Mouse (Mus musculus): ENCODE measurements around the gene Proca1. TPM values are rescaled to one million over a fixed set of nuclear protein-coding genes. Genes with fewer than 3 reads are reported as not detected.

Gene Proca1
- polyA plus RNA-seq, 1 experiment = 7.6 TPM

- H3K9ac ChIP-seq (ENCODE audit: low read depth, poor library complexity, severe bottlenecking) = peak overlapping the region; percentile 96
- H3K27ac ChIP-seq (ENCODE audit: insufficient read depth, low read length) = peak overlapping the region; percentile 96
- TF ChIP-seq EP300 (IDR thresholded peaks at IDR 0.05; ENCODE audit: insufficient read depth, low read depth, low read length) (no peak), CTCF (IDR thresholded peaks at IDR 0.05; ENCODE audit: low read depth, low read length) (no peak)
- H3K27me3 ChIP-seq (ENCODE audit: control insufficient read depth, insufficient read depth, low read length, poor library complexity, severe bottlenecking) = no peaks in the 10 kb centered on the region
- H3K36me3 ChIP-seq (ENCODE audit: control insufficient read depth, insufficient read depth, low read length, poor library complexity, severe bottlenecking) = peaks cover 7% of the 10 kb centered on the region
- no peaks in the 10 kb centered on the region for H3K9me3 ChIP-seq (replicated peaks; ENCODE audit: control insufficient read depth, insufficient read depth, low read length, poor library complexity, severe bottlenecking)
- no peak overlapping the region for H3K4me3 ChIP-seq (ENCODE audit: low read depth, low read length)
- H3K4me1 ChIP-seq (ENCODE audit: control insufficient read depth, insufficient read depth, low read length) = peaks cover 11% of the 10 kb centered on the region
Measured at GRCm38 (mm10) chr11:78166640-78167039, 26.6 kb upstream of the Proca1 start.

- Histone ChIP-seq H3K27ac (ENCODE audit: insufficient read depth, low read length) (peak overlapping the region; percentile 96), H3K4me3 (ENCODE audit: low read depth, low read length) (no peak overlapping the region), H3K36me3 (ENCODE audit: control insufficient read depth, insufficient read depth, low read length, poor library complexity, severe bottlenecking) (no peaks in the 10 kb centered on the region), H3K9me3 (replicated peaks; ENCODE audit: control insufficient read depth, insufficient read depth, low read length, poor library complexity, severe bottlenecking) (no peaks in the 10 kb centered on the region), H3K27me3 (ENCODE audit: control insufficient read depth, insufficient read depth, low read length, poor library complexity, severe bottlenecking) (no peaks in the 10 kb centered on the region), H3K4me1 (ENCODE audit: control insufficient read depth, insufficient read depth, low read length) (peaks cover 11% of the 10 kb centered on the region), H3K9ac (ENCODE audit: low read depth, poor library complexity, severe bottlenecking) (peak overlapping the region; percentile 96)
- TF ChIP-seq EP300 (IDR thresholded peaks at IDR 0.05; ENCODE audit: insufficient read depth, low read depth, low read length) (no peak), CTCF (IDR thresholded peaks at IDR 0.05; ENCODE audit: low read depth, low read length) (no peak), POLR2A (IDR thresholded peaks at IDR 0.05; ENCODE audit: insufficient read depth, low read length) (no peak)
Measured at GRCm38 (mm10) chr11:78167257-78167959, 25.8 kb upstream of the Proca1 start.

DNA sequence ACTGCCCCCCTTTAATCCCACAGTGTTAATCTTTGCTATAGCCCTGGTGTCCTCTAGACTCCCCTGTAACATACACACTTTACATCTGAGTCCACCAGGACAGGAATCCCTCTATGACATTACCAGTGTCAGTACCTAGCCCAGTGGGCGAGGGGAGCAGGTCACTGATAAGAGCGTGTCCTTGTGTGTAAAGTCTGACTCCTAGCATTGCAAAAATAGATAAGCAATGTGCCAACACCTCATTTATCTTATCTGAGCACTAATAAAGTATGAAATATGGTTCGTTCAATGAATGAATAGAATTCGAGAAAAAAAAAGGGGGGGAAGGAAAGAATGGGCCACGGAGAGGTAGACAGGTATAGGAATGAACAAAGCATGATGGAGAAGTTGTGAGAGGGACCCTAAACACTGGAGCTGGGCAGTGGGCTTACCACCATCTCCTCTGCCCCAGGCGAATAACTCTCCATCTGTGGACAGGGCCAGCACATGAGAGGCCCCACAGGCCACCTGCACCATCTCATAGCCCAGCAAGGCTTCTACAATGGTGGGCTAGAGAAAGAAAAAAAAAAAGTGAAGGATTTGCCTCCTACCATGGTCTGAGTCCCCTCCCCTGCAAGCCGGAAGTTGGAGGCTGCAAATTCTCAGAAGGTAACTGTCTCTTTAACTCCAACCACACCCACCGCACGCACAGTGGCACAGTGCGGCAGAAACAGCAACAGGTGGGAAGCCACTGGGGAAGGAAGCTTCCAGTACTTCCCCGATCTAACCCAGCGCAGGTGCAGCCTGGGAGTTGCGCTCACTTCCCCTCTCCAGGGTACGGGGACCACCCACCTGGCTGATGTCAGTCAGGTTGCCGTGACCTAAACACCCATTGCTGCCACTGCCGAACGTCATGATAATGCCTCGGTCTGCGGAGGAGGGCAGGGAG is 24.4 kb upstream of the Proca1 start:
- no peaks in the 10 kb centered on the region for H3K27me3 ChIP-seq (ENCODE audit: control insufficient read depth, insufficient read depth, low read length, poor library complexity, severe bottlenecking)
- H3K9me3 ChIP-seq (replicated peaks; ENCODE audit: control insufficient read depth, insufficient read depth, low read length, poor library complexity, severe bottlenecking) = no peaks in the 10 kb centered on the region
- H3K4me3 ChIP-seq (ENCODE audit: low read depth, low read length) = peak overlapping the region; percentile 17
- H3K9ac ChIP-seq (ENCODE audit: low read depth, poor library complexity, severe bottlenecking) = no peak overlapping the region
- no peaks in the 10 kb centered on the region for H3K36me3 ChIP-seq (ENCODE audit: control insufficient read depth, insufficient read depth, low read length, poor library complexity, severe bottlenecking)
- H3K4me1 ChIP-seq (ENCODE audit: control insufficient read depth, insufficient read depth, low read length) = peaks cover 8% of the 10 kb centered on the region
- TF ChIP-seq POLR2A (IDR thresholded peaks at IDR 0.05; ENCODE audit: insufficient read depth, low read length) = no peak
- TF ChIP-seq EP300 (IDR thresholded peaks at IDR 0.05; ENCODE audit: insufficient read depth, low read depth, low read length) = peak; percentile 69; the same call in 1 of the 2 replicates
- H3K27ac ChIP-seq (ENCODE audit: insufficient read depth, low read length) = no peak overlapping the region

DNA sequence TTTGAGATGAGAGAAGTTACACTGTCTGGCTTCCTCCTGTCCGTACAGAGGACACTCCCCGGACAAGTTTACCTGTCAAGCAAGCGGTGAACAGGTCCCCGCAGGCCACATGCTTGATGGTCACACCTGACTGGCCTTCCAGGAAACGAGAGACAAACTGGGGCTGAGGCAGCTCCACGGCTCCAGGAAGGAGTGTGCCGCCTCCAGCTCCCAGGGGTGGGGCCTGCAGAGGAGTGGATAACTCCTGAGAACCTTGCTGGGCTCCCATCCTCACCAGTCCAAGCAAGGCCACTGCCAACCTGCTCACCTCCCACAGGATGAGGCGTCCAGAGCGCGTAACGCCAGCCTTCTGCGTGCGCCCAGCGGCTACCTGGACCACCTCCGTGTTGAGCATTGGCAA is 22.9 kb upstream of the Proca1 start:
- no peaks in the 10 kb centered on the region for H3K36me3 ChIP-seq (ENCODE audit: control insufficient read depth, insufficient read depth, low read length, poor library complexity, severe bottlenecking)
- TF ChIP-seq CTCF (IDR thresholded peaks at IDR 0.05; ENCODE audit: low read depth, low read length) (no peak), EP300 (IDR thresholded peaks at IDR 0.05; ENCODE audit: insufficient read depth, low read depth, low read length) (no peak), POLR2A (IDR thresholded peaks at IDR 0.05; ENCODE audit: insufficient read depth, low read length) (no peak)
- H3K27ac ChIP-seq (ENCODE audit: insufficient read depth, low read length) = no peak overlapping the region
- peaks cover 8% of the 10 kb centered on the region for H3K4me1 ChIP-seq (ENCODE audit: control insufficient read depth, insufficient read depth, low read length)
- H3K27me3 ChIP-seq (ENCODE audit: control insufficient read depth, insufficient read depth, low read length, poor library complexity, severe bottlenecking) = no peaks in the 10 kb centered on the region
- peak overlapping the region; percentile 5; the same call in 1 of the 2 replicates for H3K9ac ChIP-seq (ENCODE audit: low read depth, poor library complexity, severe bottlenecking)
- peak overlapping the region; percentile 25 for H3K4me3 ChIP-seq (ENCODE audit: low read depth, low read length)
- no peaks in the 10 kb centered on the region for H3K9me3 ChIP-seq (replicated peaks; ENCODE audit: control insufficient read depth, insufficient read depth, low read length, poor library complexity, severe bottlenecking)

DNA sequence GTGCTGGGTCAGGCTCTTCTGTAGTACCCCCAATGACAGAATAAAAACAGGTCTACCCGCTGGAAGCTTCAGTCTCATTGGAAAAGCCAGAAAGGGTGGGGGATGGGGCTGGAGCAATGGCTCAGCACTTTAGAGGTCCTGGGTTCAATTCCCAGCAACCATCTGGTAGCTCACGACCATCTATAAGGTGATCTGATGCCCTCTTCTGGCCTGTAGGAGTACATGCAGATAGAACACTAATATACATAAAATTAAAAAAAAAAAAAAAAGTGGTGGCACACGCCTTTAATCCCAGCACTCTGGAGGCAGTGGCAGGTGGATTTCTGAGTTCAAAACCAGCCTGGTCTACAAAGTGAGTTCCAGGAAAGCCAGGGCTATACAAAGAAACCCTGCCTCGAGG is 21.9 kb upstream of the Proca1 start:
- no peak for TF ChIP-seq CTCF (IDR thresholded peaks at IDR 0.05; ENCODE audit: low read depth, low read length)
- TF ChIP-seq EP300 (IDR thresholded peaks at IDR 0.05; ENCODE audit: insufficient read depth, low read depth, low read length) = no peak
- no peak for TF ChIP-seq POLR2A (IDR thresholded peaks at IDR 0.05; ENCODE audit: insufficient read depth, low read length)
- Histone ChIP-seq H3K9ac (ENCODE audit: low read depth, poor library complexity, severe bottlenecking) (peak overlapping the region; percentile 5; the same call in 1 of the 2 replicates), H3K27ac (ENCODE audit: insufficient read depth, low read length) (no peak overlapping the region), H3K27me3 (ENCODE audit: control insufficient read depth, insufficient read depth, low read length, poor library complexity, severe bottlenecking) (no peaks in the 10 kb centered on the region), H3K36me3 (ENCODE audit: control insufficient read depth, insufficient read depth, low read length, poor library complexity, severe bottlenecking) (no peaks in the 10 kb centered on the region), H3K9me3 (replicated peaks; ENCODE audit: control insufficient read depth, insufficient read depth, low read length, poor library complexity, severe bottlenecking) (no peaks in the 10 kb centered on the region), H3K4me1 (ENCODE audit: control insufficient read depth, insufficient read depth, low read length) (peaks cover 8% of the 10 kb centered on the region), H3K4me3 (ENCODE audit: low read depth, low read length) (no peak overlapping the region)

Data from ES-Bruce4 (cell line).